Mouse (Mus musculus): ENCODE results near the gene Esyt2.
"Not testable (repeated sequence)": the region's sequence is repeated elsewhere in the genome, so short reads cannot be mapped to it uniquely, and the experiment has no call there.

The Esyt2 gene

DNA sequence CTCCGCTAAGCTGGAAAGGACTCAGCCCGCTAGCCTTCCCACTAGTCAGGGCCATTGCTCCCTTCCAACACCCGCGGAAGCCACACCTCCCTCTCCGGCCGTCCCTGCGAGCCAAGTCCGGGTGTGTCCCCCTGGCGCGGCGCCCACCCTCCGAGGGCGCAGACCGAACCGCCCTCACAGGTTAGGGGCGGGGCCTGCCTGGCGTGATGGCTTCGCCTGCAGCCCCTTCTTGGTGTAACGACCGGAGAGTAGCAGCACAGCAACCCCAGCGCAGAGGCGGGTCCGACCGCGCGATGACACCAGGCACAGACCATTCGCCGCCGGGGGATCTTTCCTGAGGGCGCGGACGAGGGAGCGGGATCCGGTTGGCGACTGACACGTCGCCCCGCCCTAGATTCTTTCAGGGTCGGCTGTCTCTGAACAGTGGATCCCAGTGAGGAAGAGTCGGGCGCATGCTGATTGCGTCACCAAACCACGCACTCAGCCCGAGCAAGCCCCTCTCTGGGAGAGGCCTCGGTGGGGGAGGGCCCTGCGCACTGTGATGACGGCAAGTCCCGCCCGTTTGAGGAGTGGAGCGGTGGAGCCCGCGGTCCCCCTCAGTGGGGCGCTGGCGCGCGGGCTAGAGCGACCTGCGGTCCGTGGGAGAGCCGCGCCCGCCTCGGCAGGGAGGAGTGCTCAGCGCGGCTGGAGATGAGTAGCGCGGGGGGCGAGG, at the start of gene Esyt2:
Esyt2 (plus strand) TSS at position 544 of the 712 bp plus-strand sequence.
- peak; percentile 96 for DNase-seq (ENCODE audit: low spot score)

DNA sequence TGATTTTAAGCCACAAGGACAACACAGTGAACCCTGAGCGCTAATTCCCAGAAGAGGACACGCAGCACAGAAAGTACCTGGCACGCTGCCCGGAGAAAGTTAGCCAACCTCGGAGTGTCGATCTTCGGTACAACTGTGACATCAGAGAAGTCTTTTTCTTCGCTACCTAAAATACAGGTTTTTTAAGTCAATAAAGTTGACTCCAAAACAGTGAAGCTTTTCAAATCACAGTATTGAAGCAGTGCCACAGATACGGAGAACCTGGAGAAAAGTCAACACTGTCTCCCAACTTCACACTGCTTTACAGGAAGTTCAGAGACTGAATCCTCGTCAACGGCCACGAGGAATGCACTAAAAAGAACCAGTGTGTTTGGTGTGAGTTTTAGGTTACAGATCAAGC, 49.4 kb upstream of the Esyt2 start:
- no peak for DNase-seq (ENCODE audit: low spot score)

DNA sequence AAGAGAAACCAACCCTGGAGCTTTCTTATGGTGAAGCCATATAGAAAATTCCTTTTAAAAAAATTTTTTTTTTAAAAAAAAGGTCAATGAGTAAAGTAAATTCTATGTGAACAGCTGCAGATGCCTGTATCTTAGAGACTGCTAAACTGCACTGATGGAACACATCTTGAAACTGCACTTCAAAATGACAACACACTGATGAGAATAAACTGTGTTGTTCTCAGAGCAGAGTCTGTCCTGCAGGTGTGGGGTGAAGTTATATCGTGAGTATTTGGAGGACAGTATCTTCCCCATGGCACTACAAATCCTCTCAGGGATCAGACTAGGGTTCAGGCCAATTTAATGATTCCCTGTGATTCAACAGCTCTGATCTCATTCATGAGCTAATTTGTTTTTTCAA, 48.9 kb upstream of the Esyt2 start:
- no peak for DNase-seq (ENCODE audit: low spot score)

DNA sequence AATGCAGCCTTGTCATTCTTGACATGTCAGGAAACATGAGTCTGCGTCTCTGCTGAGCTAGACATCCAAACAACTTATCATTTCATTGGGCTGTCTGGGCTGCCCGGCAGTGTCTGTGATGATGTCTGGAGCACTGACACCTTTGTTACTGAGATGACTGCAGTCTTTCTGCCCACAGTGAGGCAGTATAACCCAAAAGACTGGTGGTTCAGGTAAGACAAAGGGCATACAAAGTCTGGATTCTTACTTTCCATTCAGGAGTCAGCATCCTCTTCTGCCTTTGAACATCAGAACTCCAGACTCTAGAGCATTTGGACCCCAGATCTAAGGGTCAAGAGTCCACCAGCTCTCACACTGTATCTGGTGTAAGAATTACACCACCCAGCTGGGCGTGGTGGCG, 45.6 kb upstream of the Esyt2 start:
- DNase-seq (ENCODE audit: low spot score): no peak

DNA sequence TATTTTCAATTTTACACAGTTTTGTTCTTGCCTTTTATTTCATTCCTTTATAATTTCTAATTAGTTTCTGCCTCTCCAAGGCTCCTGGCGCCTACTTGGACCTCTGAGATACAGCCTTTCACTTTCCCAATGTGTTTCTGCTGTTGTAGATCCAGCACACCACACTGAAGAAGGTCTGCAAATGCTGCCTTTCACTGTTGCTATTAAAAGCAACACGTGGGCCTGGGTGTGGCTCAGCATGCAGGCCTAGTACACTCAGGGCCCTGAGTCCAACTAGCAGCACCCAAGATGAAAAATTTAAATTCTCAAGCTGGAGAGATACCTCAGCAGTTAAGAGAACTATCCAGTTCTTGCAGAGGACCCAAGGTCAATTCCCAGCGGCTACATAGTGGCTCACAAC, 44.3 kb upstream of the Esyt2 start:
- DNase-seq (ENCODE audit: low spot score): no peak

DNA sequence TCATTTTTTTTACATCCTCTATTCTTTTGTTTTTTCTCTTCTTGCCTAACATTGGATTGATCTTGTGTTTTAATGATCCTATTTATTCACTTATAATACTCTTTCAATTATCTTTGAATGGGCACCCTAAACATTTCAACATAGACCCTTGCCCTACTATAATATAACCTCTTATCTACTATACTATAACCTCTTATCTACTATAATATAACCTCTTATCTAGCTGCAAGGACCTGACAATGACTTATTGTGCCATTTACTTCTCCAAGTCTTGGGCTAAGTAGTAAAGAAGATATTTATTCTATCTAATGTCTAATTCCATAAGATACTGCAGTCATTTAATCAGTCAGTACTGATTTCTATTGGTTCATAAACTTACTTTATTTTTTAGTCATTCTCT, 42.6 kb upstream of the Esyt2 start:
- DNase-seq (ENCODE audit: low spot score): no peak

DNA sequence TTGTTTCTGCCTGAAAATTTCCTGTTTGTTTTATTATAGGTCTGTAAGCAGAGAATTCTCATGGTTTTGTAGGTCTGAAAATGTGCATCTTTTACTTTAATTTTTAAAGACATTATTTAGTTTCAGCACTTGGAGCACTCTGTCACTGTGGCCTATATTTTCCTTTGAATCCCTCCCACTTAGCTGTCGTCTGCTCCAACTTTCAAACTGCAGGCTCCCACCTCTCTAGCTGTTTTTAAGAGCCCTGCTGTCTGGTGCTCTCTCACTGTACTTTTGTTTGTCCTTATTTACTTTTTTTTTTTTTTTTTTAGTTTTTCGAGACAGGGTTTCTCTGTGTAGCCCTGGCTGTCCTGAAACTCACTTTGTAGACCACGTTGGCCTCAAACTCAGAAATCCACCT, 42.2 kb upstream of the Esyt2 start:
- no peak for DNase-seq (ENCODE audit: low spot score)

DNA sequence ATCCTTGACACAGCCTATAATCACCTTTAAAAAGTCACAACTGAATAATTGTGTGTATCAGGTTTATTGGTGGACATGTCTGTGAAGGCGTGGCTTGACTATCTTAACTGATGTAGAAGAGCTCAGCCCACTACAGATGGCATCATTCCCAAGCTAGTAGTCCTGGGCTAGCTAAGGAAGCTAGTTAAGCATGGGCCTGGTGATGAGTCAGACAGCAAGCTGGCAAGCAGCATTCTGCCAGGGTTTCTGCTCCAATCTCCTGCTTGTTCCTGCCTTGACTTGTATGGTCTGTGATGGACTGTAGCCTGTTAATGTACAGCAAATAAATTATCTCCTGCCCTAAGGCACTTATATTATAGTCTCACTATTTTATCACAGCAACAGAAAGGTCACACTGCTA, 36.4 kb upstream of the Esyt2 start:
- no peak for DNase-seq (ENCODE audit: low spot score)

DNA sequence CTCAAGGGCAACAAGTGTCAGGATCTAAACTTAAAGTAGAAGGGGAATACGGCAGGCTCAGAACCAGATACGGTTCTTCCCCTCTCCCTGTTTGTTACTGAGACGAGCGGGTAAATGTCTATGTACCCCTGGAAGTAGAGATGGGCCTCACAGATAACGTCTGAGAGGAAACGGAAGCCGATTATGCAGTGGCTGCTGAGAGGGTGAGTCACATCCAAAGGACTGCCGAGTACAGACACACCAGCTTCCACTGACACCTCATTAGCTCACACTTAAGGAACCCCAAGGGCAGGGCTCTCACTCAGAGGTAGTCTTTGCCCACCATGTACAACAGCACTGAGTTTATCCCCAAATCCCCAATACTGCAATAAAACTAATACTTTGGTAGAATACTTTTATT, 26.3 kb upstream of the Esyt2 start:
- no peak for DNase-seq (ENCODE audit: low spot score)

DNA sequence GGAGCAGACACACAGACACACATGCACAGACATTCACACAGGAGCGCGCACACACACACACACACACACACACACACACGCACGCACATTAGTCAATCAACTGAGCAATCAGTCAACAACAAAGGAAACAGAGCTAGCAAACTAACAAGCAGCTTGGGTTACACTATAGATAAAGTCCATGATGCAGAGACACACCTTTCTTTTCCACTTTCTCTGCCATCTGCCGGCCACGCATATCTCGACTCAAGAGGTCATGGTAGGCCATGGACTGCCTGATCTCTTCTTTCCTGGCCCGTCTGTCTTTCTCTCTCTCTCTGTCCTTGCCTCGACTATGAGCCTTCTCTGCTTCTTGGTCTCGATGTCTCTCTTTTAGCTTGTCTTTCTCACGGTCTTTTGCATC, 25.4 kb upstream of the Esyt2 start:
- DNase-seq (ENCODE audit: low spot score): no peak

DNA sequence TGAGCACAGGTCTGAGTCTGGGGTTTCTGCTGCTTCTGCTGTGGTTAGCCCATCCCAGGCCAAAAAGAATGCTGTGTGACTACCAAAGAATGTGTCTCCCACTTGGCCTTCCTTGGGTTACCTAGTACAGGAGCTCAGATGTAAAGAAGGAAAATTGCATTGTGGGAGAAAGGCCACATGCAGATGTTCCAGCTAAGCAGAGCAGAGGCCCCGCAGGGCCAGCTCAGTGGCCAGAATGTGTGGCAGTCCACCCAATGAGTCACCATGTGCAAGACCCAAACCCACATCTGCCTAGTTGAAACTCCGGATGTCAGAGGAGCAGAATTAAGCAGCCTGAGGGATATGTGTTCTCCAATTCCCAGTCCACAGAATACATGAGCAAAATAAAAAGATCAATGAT, 22.7 kb upstream of the Esyt2 start:
- no peak for DNase-seq (ENCODE audit: low spot score)

DNA sequence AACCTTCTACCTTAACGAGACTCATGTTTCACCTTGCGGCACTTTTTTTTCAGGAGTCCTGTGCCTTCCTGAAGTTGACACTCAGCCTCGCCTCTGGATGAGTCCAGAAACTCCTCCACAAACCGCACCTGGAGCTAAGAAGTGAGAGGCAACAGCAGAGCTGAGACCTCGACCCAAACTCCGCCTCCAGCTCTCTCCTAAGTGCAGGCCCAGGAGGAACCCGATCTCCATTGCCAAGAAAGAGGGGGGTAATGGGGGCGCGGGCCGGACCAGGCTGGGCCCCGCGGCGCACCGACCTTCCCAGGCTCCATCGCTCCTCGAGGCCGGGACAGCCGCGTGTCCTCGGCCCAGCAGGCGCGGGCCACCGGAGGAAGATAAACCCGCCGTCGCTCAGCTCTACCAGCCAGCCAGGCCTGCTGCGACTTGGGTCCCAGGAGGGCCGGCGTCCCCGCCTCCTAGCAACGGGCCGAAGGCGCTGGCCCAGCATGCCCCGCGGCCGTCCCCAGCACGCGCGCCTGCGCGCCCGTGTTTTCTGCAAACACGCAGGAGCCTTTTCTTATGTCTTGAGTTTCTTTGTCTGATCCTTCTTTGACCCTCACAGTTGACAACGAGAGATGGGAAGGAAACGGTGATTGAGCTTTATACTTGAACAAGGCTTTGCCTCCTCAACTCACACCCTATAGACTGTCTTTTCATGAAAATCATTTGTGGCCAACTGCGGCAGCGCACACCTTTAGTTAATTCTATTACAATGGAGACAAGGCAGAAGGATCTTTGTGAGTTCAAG, 18.2 kb upstream of the Esyt2 start, which contains the start of gene Wdr60:
Wdr60 (minus strand) TSS at position 468 of the 787 bp plus-strand sequence.
- peak; percentile 77 for DNase-seq (ENCODE audit: low spot score)

DNA sequence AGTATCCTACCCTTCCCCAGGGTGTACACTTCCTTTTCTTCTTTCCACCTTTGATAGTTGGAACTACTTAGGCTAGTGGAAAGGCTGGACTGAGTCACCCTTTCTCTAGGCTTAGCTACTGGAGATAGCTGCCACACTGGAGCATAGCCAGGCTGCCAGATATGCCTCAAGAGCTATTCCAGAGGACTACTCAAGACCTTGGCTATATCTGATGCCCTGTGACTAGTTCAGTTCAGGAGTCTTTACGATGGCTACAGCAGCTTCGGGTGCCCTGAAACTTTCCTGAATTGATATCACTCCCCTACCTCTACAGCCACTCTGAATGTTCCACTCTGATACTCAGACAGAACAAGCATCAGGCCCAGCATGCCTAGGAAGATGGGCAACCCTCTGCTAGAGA, 16.2 kb upstream of the Esyt2 start:
- no peak for DNase-seq (ENCODE audit: low spot score)

DNA sequence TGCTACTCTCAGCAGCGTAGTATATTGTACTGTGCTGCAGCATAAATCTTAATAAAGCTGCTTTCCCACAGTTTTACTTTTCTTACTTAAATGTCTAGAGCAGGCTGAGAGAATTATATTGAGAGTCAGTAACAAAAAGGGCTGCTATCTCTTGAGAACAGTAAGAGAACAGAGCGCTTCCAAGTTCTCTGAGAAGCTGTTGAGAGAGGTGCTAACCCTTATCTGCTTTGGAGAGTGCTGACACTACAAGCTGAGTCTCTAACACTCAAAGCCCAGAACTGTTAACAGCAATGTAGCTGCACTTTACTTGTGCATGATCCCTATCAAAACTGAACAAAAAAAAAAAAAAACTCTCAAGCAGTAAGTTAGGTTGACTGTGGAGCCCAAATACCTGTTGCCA, 15.7 kb upstream of the Esyt2 start:
- no peak for DNase-seq (ENCODE audit: low spot score)

DNA sequence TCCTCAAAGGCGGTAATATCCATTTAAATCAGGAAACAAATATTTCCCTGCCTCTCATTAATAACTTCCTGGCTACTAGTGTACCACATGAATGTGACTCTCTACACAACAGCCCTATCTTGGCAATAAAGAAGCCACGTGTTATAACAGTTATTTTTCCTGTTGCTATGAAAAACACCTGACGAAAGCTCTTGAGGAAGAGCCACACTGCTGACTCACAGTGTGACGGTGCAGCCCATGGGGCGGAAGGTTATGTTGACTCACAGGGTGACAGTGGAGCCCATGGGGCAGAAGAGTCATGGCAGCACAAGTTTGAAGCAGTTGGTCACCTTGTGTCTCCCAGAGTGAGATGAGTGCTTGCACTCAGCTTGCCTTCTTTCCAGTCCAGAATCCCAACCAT, 11.5 kb upstream of the Esyt2 start:
- DNase-seq (ENCODE audit: low spot score): no peak

DNA sequence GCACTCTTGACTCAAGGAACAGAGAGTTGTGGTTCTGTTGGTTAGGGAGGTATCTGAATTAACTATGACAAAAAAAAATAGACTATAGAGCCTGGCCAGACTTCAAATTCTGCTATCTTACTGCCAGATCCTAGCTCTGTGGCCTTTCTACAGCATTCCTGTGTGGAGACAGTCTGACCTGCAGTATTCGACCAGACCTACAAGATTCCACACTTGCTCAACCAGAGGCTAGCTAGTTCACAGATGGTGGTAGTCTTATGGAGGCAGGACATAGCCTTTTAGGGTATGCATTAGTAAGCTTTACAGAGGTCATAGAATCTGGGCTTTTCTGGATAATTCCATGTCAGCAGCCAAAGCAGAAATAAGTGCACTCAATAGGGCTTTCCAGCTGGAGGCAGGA, 10.5 kb upstream of the Esyt2 start:
- DNase-seq (ENCODE audit: low spot score): no peak

DNA sequence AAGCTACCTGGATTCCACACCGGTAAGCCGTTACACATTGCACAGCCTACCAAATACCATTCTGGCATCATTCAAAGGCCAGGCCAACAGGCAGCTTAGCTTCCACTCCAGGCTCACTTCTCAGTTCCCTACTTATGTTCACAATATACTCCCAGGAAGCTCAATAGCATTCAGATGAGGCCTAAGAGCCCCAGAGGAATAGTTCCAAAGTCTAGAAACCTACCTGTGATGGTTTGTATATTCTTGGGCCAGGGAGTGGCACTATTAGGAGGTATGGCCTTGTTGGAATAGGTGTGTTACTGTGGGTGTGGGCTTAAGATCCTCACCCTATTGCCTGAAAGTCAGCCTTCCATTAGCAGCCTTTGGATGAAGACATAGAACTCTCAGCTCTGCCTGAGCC, 9.9 kb upstream of the Esyt2 start:
- no peak for DNase-seq (ENCODE audit: low spot score)

DNA sequence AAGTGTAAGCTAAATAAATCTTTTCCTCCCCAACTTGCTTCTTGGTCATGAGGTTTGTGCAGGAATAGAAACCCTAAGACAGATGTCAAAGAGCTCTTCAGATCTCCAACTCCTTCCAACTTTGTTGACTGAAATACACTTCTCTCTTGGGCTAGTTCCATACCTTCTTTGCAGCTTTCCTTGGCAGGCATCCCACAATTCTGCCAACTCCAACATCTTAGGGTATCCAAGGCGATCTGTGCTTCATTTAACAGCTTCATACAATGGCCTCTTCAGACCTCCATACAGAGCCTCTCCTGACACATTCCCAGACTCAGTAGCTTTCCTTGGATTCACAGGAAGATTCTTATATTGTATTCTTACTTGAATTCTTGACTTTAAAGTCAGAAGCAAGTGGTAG, 7.3 kb upstream of the Esyt2 start:
- no peak for DNase-seq (ENCODE audit: low spot score)

DNA sequence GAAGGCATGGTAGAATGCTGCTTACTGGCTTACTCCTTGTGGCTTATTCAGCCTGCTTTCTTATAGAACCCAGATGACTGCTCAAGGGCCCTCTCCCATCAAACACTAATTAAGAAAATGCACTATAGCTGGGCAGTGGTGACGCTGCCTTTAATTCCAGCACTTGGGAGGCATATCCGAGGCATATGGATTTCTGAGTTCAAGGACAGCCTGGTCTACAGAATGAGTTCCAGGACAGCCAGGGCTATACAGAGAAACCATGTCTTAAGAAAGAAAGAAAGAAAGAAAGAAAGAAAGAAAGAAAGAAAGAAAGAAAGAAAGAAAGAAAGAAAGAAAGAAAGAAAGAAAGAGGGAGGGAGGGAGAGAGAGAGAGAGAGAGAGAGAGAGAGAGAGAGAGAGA, 5.9 kb upstream of the Esyt2 start, which contains the start of gene Gm11027:
Gm11027 (plus strand) TSS at position 301 of the 400 bp plus-strand sequence.
- not testable (repeated sequence) for DNase-seq (ENCODE audit: low spot score)

DNA sequence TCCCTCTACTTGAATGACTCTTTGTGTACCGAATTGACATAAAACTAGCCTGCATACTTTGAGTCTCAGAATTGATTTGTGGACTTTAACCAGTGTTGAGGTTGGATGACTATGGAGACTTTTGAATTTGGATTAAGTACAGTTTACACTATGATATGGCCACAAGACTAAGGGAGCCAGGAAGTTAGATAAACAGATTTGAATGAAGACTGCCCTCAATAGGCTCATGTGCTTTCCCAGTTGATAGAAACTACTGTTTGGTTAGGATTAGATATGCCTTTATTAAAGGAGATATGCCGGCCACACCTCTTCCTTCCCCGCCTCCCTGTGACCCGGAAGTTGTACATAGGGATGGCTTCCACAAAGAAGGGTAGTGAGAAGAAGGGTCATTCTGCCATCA, 5.4 kb upstream of the Esyt2 start:
- no peak for DNase-seq (ENCODE audit: low spot score)

DNA sequence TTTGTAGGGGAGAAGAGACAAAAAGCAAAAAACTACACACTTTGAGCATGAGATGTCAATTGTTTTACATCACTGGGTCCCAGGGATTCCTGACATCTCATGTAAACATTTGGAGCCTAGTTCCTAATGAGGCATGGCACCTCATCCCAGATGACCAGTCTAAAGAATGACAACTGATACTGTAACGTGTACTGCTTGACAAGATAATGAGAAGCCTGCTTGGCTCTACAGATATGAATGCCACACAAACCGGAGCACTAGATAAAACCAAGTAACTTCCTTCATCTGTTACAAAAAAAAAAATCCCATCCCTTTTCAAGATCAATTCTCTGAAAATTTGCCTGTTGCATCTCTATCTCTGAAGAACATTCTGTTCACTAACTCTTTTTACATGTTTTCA, 4.0 kb upstream of the Esyt2 start:
- DNase-seq (ENCODE audit: low spot score): no peak

DNA sequence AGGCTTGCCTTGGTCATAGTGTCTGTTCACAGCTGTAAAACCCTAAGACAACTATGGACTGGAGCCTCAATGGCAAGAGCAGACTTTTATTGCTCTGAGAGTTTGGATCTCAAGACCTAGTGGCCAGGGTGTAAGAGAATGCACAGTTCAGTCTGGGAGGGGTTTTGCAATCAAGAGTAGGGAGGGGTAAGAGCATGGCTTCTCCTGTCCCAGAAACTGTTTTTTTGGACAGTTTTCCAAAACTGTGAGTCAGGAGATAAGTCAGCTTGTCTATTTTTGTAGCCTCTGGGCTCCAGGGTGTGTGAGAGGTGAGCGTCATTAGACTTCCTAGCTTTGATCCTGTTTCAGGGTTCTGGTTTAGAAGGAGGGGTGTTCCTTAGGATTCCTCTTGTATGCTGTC, 2.5 kb upstream of the Esyt2 start:
- DNase-seq (ENCODE audit: low spot score): no peak

DNA sequence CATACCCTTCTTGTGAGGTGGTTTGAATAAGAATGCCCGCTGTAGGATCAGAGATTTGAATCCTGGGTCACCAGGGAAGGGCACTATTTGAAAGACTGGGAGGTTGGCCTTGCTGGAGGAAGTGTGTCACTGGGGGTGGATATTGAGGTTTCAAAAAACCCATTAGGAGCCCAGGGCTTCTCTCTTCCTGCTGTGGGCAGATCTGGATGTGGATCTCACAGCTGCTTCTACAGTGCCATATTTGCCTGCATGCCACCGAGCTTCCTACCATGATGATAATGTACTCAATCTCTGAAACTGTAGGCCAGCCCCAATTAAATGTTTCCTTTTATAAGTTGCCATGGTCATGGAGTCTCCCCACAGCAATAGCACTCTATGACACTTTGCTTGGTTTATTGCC, 1.8 kb upstream of the Esyt2 start:
- DNase-seq (ENCODE audit: low spot score): no peak
